Mouse (Mus musculus) spleen, adult 2 months (tissue): Measurements from ENCODE around the gene Ostm1.

Source experiments
- CTCF ChIP-seq: fragments of 200-500 bp; IDR thresholded peaks from 2 replicates; pipeline ENCODE4 v1.5.1; 2011; ENCODE audit warnings: mild to moderate bottlenecking, inconsistent platforms; ENCODE audit not compliant: insufficient read depth, insufficient read length, insufficient replicate concordance; ENCODE audit errors: extremely low read depth
- POLR2A ChIP-seq: fragments of 200-500 bp; IDR thresholded peaks from 2 replicates; pipeline ENCODE4 v1.6.1; 2011; ENCODE audit warnings: low read depth, low read length, inconsistent platforms

DNA sequence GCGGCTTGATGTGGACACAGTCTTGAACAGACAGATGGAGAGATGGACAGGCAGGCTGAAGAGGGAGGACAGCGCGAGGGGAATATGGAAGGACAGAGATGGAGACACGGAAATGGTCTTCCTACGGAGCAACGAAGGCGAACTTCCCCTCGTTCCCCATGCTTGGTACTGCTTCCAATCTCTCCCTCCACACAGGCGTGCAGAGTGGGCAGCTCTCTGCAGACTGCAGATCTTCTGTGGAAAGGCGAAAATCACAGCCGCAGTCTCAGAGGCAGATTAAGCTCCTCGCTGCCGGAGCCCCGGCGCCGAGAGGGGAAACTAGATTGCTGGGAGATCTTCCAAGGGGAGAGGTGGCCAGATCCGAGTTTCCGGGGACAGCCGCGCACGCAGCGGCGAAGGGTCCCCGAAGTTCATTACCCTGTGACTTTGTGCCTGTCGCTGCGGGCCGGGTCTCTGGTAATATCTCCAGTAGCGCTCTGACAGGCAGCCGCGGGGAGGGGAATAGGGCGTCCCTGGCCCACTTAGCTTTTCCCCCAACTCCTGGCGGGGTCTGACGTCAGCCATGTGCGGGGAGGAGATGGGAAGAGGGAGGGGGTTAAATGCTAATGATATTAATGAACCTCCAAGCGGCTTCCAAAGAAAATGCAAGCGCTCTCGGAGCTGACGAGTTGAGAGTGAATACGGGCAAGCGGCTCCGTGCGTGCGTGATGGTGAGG is at the start of gene Ostm1, which contains the start of gene Nr2e1:
- no peak for TF ChIP-seq CTCF
- TF ChIP-seq POLR2A = no peak
